Mouse (Mus musculus): Measurements from ENCODE around the gene Cyp2s1. TPM values are rescaled to one million over a fixed set of nuclear protein-coding genes. Genes with fewer than 3 reads are reported as not detected.

The Cyp2s1 gene
- polyA plus RNA-seq (2014; fragmentation: Nextera tagmentation; extraction: Ambion mirVana): 1.6 and 2.2 TPM in 2 replicates

DNA sequence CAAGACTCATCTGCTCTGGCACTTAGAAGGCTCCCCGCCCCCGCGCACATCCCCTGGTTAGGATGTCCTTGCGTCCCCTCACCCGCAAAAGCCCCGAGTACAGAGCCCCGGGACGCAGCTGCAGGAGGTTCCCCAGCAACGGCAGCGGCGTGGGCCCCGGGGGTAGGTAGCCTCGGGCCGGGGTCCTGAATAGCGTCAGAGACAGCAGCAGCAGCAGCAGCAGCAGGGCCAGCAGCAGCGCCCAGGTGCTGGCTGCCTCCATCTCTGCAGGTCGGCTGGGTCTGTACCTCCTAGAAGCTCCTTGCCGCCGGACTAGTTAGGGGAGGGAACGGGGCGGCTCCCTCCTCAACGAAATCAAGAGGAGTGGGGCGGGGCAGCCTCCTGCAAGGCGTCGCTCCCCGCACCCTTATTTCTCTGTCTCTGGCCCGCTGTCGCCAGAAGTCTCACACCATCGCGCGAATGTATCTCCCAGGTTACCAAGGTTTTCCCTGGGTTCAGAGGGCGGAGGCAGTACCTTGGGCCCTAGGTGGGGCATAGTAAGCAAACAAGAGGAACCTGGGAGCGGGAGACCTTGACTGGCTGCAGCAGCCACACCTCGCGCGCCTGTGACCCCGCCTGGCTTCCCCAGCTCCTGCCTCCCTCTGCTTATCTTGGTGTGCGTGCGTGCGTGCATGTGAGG is at the start of gene Cyp2s1:
Gene Cyp2s1 (minus strand): TSS at position 673 of the 679 bp plus-strand sequence.
- Histone ChIP-seq H3K9ac (peak within 1 kb of the TSS; percentile 63), H3K27me3 (ENCODE audit: control insufficient read depth, insufficient read depth, low read length) (peaks cover 9% of the 10 kb centered on the region; the same call in 1 of the 2 replicates), H3K4me2 (replicated peaks) (peak within 1 kb of the TSS; percentile 83), H3K4me1 (replicated peaks; ENCODE audit: control insufficient read depth, insufficient read depth, low read length) (peaks cover 7% of the 10 kb centered on the region; the same call in 1 of the 2 replicates), H3K4me3 (replicated peaks; ENCODE audit: low read length) (peak within 1 kb of the TSS; percentile 44), H3K27ac (no peak within 1 kb of the TSS), H3K36me3 (replicated peaks; ENCODE audit: control insufficient read depth, insufficient read depth) (no peaks in the 10 kb centered on the region), H3K9me3 (ENCODE audit: control insufficient read depth, low read length) (no peaks in the 10 kb centered on the region)
- under 1% methylated on average over 40 of the region's 40 CpGs for WGBS
- ATAC-seq (ENCODE audit: low FRiP score) (peak; percentile 66), DNase-seq (ENCODE audit: low spot score) (peak; percentile 27)

DNA sequence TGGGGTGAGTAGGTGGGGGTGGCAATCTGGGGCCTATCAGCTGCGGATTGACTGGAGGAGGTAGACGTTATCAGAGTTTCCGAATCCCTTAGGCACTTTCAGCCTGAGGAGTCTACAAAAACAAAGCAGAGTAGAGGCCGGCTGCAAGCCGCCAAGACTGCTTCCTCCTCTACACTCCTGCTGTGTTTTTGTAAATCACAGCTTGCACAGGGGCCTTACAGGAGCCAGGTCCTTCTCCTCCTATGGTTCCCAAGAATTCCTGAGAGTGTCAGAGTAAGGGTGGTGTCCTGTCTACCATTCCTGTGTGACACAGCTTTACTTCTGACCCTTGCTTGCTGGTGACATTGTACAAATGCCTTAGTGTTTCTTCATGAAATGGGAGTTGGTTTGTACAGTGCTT is 48.1 kb upstream of the Cyp2s1 start:
- Histone ChIP-seq H3K4me1 (replicated peaks; ENCODE audit: control insufficient read depth, insufficient read depth, low read length) (no peaks in the 10 kb centered on the region), H3K27me3 (ENCODE audit: control insufficient read depth, insufficient read depth, low read length) (no peaks in the 10 kb centered on the region), H3K9ac (no peak overlapping the region), H3K4me3 (replicated peaks; ENCODE audit: low read length) (no peak overlapping the region), H3K4me2 (replicated peaks) (no peak overlapping the region), H3K36me3 (replicated peaks; ENCODE audit: control insufficient read depth, insufficient read depth) (no peaks in the 10 kb centered on the region), H3K27ac (no peak overlapping the region), H3K9me3 (ENCODE audit: control insufficient read depth, low read length) (0 out of 2 replicates have a peak, but pooled peaks cover 9% of the 10 kb centered on the region)
- ATAC-seq (ENCODE audit: low FRiP score): no peak
- DNase-seq (ENCODE audit: low spot score): no peak
- 34% methylated on average over 5 of the region's 5 CpGs for WGBS

DNA sequence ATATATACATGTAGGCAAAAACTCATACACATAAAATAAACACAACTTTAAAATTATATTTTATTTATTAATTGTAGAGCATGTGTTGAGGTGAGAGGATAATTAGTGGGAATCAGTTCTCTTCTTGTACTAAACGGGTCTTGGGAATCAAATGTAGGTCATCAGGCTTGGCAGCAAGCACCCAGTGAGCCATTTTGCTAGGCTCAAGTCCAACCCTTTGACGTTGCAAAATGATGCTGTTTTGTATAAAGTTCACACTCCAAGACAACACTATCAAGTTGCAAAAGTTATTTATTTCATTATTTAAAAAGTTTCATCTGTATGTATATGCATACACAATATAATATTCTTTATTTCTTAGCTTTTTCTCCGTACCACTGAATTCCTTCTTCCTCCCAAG is 47.0 kb upstream of the Cyp2s1 start:
- Histone ChIP-seq H3K9me3 (ENCODE audit: control insufficient read depth, low read length) (0 out of 2 replicates have a peak, but pooled peaks cover 9% of the 10 kb centered on the region), H3K9ac (no peak overlapping the region), H3K4me1 (replicated peaks; ENCODE audit: control insufficient read depth, insufficient read depth, low read length) (no peaks in the 10 kb centered on the region), H3K36me3 (replicated peaks; ENCODE audit: control insufficient read depth, insufficient read depth) (no peaks in the 10 kb centered on the region), H3K4me3 (replicated peaks; ENCODE audit: low read length) (no peak overlapping the region), H3K27ac (no peak overlapping the region), H3K27me3 (ENCODE audit: control insufficient read depth, insufficient read depth, low read length) (no peaks in the 10 kb centered on the region), H3K4me2 (replicated peaks) (no peak overlapping the region)
- DNase-seq (ENCODE audit: low spot score) (no peak), ATAC-seq (ENCODE audit: low FRiP score) (no peak)
- WGBS: 91% methylated on average over 3 of the region's 3 CpGs

DNA sequence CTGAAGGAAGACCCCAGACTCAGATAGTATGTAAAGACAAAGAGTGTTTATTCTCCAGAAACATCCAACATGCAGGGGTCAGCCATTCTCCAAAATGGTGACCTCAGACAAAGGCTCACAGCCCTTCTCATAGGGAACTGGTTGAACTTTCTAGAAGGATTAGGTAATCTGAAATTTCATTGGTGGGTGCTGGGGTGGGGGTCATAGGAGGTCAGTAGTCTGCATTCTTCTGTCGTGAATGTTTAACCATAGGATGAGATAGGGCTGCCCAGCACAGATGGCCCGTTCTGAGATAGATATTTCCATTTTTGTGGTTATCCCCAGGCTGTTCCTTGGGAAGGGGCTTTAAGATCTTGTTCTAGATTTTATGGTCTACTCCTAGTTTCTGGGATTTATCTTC is 45.7 kb upstream of the Cyp2s1 start:
- Histone ChIP-seq H3K27ac (no peak overlapping the region), H3K4me1 (replicated peaks; ENCODE audit: control insufficient read depth, insufficient read depth, low read length) (no peaks in the 10 kb centered on the region), H3K9me3 (ENCODE audit: control insufficient read depth, low read length) (no peaks in the 10 kb centered on the region), H3K36me3 (replicated peaks; ENCODE audit: control insufficient read depth, insufficient read depth) (no peaks in the 10 kb centered on the region), H3K4me3 (replicated peaks; ENCODE audit: low read length) (no peak overlapping the region), H3K27me3 (ENCODE audit: control insufficient read depth, insufficient read depth, low read length) (no peaks in the 10 kb centered on the region), H3K4me2 (replicated peaks) (no peak overlapping the region), H3K9ac (no peak overlapping the region)
- no peak for ATAC-seq (ENCODE audit: low FRiP score)
- DNase-seq (ENCODE audit: low spot score): no peak
- WGBS: 80% methylated on average over 2 of the region's 2 CpGs

DNA sequence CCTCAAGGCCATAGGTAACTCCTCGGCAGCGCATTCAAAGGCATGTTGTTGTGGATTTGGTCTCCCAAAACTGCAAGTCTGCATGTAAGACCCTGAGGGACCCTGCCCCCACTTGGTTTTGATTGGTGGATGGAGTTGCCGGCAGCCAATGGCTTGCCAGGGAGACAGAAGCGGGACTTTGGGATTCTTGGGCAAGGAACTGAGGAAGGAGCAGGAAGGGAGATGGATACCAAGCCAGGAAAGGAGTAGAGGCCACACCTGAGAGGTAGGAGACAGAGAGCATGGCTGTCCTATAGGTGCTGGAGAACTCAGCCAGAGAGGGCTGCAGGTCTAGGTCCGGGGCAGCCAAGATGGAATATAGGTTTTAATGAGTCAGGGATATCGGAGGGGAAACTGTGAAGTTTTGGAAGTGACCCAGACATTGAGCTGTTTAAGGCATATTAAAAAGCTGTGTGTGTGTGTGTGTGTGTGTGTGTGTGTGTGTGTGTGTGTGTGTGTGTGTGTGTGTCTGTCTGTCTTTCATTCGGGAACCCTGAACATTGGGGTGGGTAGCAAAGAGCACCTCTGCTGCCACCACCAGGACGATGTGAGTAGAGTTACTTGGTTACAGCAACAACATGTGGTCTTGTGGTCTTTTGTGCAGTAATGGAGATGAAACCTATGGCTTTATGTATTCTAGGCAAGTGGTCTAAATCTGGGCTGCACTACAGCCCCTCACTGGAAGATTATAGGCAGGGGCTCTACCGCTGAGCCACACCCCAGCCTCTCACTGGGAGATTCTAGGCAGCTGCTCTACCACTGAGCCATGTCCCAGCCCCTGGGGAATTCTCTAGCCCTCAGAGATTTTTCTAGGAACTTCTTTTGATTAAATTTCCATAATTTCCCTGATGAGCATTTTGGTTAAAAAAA is 43.5 kb upstream of the Cyp2s1 start:
- DNase-seq (ENCODE audit: low spot score): no peak
- no peaks in the 10 kb centered on the region for H3K27me3 ChIP-seq (ENCODE audit: control insufficient read depth, insufficient read depth, low read length)
- no peaks in the 10 kb centered on the region for H3K4me1 ChIP-seq (replicated peaks; ENCODE audit: control insufficient read depth, insufficient read depth, low read length)
- H3K9ac ChIP-seq: no peak overlapping the region
- H3K36me3 ChIP-seq (replicated peaks; ENCODE audit: control insufficient read depth, insufficient read depth): no peaks in the 10 kb centered on the region
- peak overlapping the region; percentile 31 for H3K4me2 ChIP-seq (replicated peaks)
- no peak for ATAC-seq (ENCODE audit: low FRiP score)
- no peaks in the 10 kb centered on the region for H3K9me3 ChIP-seq (ENCODE audit: control insufficient read depth, low read length)
- H3K4me3 ChIP-seq (replicated peaks; ENCODE audit: low read length): no peak overlapping the region
- no peak overlapping the region for H3K27ac ChIP-seq
- WGBS: 20% methylated on average over 9 of the region's 9 CpGs

DNA sequence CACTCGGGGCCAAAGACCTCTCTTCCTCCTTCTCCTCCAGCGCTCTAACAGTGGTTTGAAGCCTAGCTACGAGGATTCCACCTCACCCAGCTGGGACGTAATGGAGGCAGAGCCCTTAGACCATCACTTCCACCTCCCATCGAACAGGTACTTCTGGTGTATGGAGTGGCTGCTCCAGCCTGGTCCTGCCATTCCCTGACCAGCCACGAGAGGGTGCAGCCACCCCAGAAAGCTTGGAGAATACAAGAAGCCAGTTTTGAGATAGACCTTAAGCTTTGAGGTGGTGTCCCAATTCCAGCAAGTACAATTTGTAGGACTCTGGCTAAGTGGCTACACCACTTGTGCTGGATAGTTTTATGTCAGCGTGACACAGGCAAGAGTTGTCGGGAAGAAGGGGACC is 38.4 kb upstream of the Cyp2s1 start:
- Histone ChIP-seq H3K9me3 (ENCODE audit: control insufficient read depth, low read length) (no peaks in the 10 kb centered on the region), H3K27me3 (ENCODE audit: control insufficient read depth, insufficient read depth, low read length) (no peaks in the 10 kb centered on the region), H3K4me2 (replicated peaks) (no peak overlapping the region), H3K36me3 (replicated peaks; ENCODE audit: control insufficient read depth, insufficient read depth) (no peaks in the 10 kb centered on the region), H3K27ac (no peak overlapping the region), H3K9ac (no peak overlapping the region), H3K4me1 (replicated peaks; ENCODE audit: control insufficient read depth, insufficient read depth, low read length) (no peaks in the 10 kb centered on the region), H3K4me3 (replicated peaks; ENCODE audit: low read length) (no peak overlapping the region)
- DNase-seq (ENCODE audit: low spot score) (peak; percentile 51), ATAC-seq (ENCODE audit: low FRiP score) (no peak)
- 36% methylated on average over 8 of the region's 8 CpGs for WGBS

DNA sequence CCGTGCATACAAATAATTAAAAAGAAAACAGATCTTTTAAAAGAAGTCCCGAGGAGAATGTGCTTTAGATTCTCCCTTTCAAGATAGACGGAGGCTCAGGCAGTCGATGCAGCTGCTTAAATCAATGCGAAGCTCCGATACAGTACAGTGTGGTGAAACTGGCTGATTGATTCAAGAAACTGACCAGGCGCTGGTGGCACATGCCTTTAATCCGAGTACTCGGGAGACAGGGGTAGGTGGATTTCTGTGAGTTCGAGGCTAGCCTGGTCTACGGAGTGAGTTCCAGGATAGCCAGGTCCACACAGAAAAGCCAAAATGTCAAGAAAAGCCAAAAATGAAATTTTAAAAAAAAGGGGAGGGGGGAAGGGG is 31.7 kb upstream of the Cyp2s1 start:
- DNase-seq (ENCODE audit: low spot score) (peak; percentile 60), ATAC-seq (ENCODE audit: low FRiP score) (peak; percentile 43; the same call in 1 of the 2 replicates)
- H3K4me3 ChIP-seq (replicated peaks; ENCODE audit: low read length): peak overlapping the region; percentile 37
- no peaks in the 10 kb centered on the region for H3K36me3 ChIP-seq (replicated peaks; ENCODE audit: control insufficient read depth, insufficient read depth)
- no peak overlapping the region for H3K27ac ChIP-seq
- H3K27me3 ChIP-seq (ENCODE audit: control insufficient read depth, insufficient read depth, low read length): no peaks in the 10 kb centered on the region
- peak overlapping the region; percentile 61 for H3K9ac ChIP-seq
- no peaks in the 10 kb centered on the region for H3K4me1 ChIP-seq (replicated peaks; ENCODE audit: control insufficient read depth, insufficient read depth, low read length)
- H3K9me3 ChIP-seq (ENCODE audit: control insufficient read depth, low read length): no peaks in the 10 kb centered on the region
- peak overlapping the region; percentile 51 for H3K4me2 ChIP-seq (replicated peaks)
- 25% methylated on average over 11 of the region's 11 CpGs for WGBS

DNA sequence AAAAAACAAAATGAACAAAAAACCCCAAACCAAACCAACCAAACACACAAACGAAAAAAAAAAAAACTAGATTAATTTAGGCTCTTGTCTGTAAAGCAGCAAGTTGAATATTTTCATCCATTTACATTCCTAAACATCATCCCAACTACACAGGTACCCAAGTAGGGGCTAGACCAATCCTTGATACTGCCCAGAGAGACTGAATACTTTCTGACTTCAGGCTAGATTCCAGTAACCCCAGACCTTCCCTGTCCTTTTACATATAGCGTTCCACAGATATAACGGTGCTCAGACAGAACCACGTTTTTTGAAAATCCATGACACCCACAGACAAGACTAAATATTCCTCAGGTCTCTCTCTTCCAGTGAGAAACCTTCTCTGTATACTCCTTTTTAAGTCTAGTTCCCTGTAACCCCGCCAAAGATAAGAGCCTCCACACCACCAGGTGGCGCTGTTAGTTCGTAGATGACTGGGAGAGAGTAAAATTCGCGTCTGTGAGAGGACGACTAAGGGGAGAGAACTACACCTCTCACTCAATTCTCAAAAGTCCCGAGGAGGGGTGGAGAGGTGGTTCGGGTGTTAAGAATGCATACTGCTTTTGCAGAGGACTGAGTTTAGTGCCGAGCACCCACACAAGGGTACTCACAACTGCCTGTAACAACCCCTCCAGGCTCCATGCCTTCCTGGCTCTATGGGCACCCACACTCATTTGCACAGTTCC is 31.2 kb upstream of the Cyp2s1 start:
- Histone ChIP-seq H3K27me3 (ENCODE audit: control insufficient read depth, insufficient read depth, low read length) (no peaks in the 10 kb centered on the region), H3K36me3 (replicated peaks; ENCODE audit: control insufficient read depth, insufficient read depth) (no peaks in the 10 kb centered on the region), H3K4me2 (replicated peaks) (peak overlapping the region; percentile 51), H3K4me1 (replicated peaks; ENCODE audit: control insufficient read depth, insufficient read depth, low read length) (no peaks in the 10 kb centered on the region), H3K9ac (peak overlapping the region; percentile 61), H3K27ac (no peak overlapping the region), H3K4me3 (replicated peaks; ENCODE audit: low read length) (peak overlapping the region; percentile 37), H3K9me3 (ENCODE audit: control insufficient read depth, low read length) (no peaks in the 10 kb centered on the region)
- WGBS: 11% methylated on average over 13 of the region's 13 CpGs
- DNase-seq (ENCODE audit: low spot score): peak; percentile 95
- peak; percentile 80 for ATAC-seq (ENCODE audit: low FRiP score)

DNA sequence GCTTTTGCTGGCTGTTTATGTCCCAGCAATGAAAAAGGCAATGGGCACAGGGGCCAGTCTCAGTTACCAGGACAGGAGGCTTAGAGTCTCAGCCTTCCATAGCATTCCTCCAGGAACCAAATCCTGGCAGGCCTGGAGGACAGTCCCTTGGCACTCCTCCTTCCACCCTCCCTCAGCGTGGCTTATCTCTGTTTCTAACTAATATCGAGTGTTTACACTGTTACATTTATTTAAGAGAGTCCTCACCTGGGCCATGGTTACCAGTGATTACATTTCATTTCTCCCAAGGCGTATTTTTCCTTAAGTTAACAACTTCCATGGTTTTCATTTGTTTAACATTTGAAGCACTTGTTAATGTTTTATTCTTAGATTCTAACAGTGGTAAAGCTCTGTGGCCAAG is 28.2 kb upstream of the Cyp2s1 start:
- H3K4me1 ChIP-seq (replicated peaks; ENCODE audit: control insufficient read depth, insufficient read depth, low read length): no peaks in the 10 kb centered on the region
- H3K4me2 ChIP-seq (replicated peaks): no peak overlapping the region
- no peak for ATAC-seq (ENCODE audit: low FRiP score)
- H3K9me3 ChIP-seq (ENCODE audit: control insufficient read depth, low read length): no peaks in the 10 kb centered on the region
- 88% methylated on average over 3 of the region's 3 CpGs for WGBS
- no peaks in the 10 kb centered on the region for H3K36me3 ChIP-seq (replicated peaks; ENCODE audit: control insufficient read depth, insufficient read depth)
- no peak overlapping the region for H3K4me3 ChIP-seq (replicated peaks; ENCODE audit: low read length)
- H3K27me3 ChIP-seq (ENCODE audit: control insufficient read depth, insufficient read depth, low read length): no peaks in the 10 kb centered on the region
- no peak overlapping the region for H3K9ac ChIP-seq
- no peak for DNase-seq (ENCODE audit: low spot score)
- no peak overlapping the region for H3K27ac ChIP-seq

Measured in hindbrain, embryonic 14.5 days (tissue).